Mouse (Mus musculus) left cerebral cortex, postnatal 36 days (tissue): ENCODE measurements around the gene Gon4l. TPM values are rescaled to one million over a fixed set of nuclear protein-coding genes. Genes with fewer than 3 reads are reported as not detected.

ENCODE experiments used
- DNase-seq, 2 experiments: peaks; one replicate each; pipeline ENCODE4 v3.0.0; 2021 to 2022; ENCODE audit warnings: low spot score in 2 of 2, mixed read lengths in 1 of 2
- intact Hi-C: fragments of 180-260 bp; cut with DNase I; formaldehyde crosslinking; loops from one replicate; pipeline ENCODE4 v1.15.1; 2025
- total RNA-seq, 2 experiments: library from RNA; stranded (reverse); gene quantifications; 2 replicates each; pipeline ENCODE4 v1.2.3; 2021

The Gon4l gene
- total RNA-seq, 2 experiments from 2014 or later, result 42.4 to 47.2 TPM

DNA sequence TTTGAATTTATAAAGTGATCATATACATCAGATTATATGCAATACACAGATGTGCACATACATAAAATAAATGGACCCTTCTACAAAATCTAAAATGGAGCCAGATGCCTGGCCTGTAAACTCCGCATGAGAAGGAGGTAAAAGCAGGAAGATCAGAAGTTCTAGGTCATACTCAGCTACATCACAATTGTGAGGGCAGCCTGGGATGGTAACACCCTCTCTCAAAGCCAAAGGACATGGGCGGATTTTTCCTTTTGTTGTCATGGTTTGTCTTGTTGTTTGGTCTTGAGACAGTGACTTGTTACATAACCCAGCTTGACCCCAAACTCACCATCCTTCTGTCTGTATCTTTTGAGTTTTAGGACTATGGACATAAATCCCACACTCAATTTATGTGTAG lies 70.7 kb downstream of the Gon4l start:
- no peak for DNase-seq
- intact Hi-C loops, result no loop called here

DNA sequence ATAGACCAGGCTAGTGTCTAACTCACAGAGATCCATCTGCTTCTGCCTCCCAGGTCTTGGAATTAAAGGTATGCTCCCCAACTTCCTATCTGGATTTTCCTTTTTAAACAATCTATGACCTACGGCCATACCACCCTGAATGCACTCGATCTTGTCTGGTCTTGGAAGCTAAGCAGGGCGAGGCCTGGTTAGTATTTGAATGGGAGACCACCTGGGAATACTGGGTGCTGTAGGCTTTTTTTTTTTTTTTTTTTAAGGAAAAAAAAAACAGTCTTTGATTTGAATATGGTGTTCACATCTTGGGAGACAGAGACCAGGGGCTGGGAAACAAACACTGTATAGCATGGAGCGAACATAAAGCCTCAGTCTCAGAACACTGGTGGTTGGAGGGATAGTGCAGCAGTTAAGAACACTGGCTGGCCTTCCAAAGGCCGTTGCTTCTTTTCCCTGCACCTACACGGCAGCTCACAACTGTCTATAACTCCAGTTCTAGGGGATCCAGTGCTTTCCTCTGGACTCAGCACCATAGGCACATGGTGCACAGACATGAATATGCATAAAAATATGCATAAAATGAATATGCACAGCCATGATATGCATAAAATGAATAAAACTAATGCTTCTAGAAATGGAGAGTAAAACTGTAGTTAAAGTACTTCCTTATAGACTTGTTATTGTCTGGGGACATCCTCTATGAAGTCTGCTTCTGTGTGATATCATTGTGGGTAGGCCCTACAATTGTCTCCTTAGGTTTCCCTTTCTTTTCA lies 71.5 kb downstream of the Gon4l start:
- intact Hi-C loops, result no loop called here
- DNase-seq, result no peak

DNA sequence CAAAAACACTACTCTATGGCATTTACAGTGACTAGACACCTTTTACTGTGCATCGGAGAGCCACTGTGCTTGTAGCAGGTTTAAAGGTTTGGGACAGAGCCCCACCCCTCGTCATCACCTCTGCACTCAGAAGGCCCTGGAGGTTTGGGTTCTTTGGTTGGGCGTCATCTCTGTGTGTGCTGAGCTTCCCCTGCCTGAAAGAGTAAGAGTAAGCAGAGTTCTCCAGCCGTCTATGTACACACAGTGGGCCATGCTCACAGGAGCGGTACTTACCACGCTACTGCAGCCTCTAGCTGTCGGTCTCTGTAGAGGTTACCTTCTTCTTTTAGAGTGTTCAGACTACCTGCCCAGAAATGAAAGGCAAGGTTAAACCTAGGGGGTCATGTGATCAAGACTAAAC lies 77.6 kb downstream of the Gon4l start:
- DNase-seq, result no peak
- intact Hi-C loops, result no loop called here

DNA sequence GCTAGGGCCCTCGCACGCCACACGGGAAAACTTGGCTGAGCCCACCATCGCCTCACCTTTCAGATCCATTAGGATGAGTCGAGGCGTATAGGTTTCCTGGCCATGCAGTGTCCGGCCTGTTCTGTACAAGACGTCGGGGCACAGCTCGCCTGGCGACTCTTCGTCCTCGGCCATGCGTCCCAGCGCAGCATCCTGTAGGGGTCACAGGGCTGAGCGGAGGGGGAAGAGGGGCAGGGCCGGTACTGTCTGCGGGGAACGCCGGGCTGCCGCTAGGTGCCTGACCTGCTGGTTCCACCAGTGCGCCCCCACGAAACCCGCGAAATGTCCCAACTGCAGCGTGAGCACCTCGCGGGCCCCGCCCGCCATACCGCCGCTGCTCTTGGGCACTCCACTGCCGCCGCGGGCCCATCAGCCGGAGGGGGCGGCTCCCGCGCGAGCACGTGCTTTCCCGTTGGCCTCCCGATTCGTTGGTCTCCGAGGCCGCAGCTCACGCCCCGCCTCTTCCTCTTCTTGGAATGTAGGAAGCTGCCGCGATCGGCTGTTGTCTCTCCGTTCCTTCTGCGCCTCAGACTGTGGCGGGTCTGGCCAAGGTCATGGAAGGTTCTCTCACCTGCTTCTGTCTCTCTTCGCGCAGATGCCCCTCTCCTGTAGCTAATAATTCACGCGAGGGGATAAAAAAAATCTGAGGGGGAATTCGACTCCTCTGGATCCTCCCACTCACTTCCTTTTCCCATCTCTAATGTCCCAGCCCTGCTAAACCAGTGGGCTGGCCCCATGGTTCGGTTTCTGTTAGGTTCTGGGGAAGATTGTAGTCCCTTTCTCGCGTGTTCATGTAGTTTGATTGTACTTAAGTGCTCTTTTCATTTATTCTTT lies 78.7 kb downstream of the Gon4l start, which contains the start of gene Msto1:
TSS of gene Msto1 (minus strand) at position 489 of the 873 bp plus-strand sequence.
- intact Hi-C loops, result no loop called here

DNA sequence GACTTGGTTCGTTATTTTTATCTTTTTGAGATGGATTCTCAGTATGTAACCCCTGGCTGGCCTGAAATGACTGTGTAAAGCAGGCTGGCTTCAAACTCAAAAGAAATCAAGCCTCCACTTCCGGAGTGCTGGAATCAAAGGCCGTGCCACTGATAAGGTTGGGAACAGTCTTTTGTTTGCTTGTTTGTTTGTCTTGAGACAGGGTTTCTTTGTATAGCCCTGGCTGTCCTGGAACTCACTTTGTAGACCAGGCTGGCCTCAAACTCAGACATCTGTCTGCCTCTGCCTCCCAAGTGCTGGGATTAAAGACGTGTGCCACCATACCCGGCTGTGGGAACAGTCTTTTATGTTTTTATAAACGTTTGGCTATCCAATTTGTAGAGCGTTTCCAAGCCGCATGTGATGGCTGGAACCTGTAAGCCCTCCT lies 79.4 kb downstream of the Gon4l start:
- intact Hi-C loops, result no loop called here
- no peak for DNase-seq

More for the DNA sequence above, 78.7 kb downstream of the Gon4l start, which contains the start of gene Msto1:
- DNase-seq, result peak; percentile 92

DNA sequence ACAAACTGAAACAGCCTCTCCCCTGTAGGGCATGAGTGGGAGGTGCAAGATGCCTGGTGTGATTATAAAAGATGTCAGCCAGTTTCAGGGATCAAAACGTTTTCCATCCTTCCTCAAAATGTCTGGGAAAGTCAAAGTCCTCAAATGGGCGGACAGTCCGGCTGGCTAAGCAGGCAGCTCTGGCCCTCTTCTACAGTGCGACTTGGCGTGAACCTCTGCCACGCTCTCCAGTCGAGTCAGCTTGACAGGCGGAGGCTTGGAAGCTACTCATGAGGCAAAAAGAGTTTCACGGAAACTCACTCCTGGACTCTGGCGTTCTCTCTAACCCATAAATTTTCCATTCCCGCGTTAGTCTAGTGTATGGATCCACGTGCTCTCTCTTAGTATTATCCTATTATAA lies 84.0 kb downstream of the Gon4l start:
- intact Hi-C loops, result no loop called here
- DNase-seq, result no peak

DNA sequence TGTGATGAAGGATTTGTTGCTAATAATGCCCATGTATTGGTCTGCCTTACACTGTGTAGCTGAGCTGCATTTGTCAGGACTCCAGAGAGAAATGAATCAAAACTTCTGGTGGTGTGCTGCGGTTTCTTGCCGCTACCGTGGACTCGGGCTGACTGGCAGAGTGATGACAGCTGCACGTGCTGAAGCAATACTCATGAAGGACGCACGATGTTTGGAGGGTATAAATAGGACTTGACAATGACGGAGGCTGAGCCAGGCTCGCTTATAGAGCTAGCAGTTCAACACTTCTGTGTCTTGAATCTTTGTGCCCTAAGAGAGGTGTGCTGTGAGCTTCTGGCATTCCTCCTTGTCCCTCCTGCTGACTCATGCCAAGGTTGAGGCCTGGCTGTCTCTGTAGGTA lies 86.4 kb downstream of the Gon4l start:
- intact Hi-C loops, result no loop called here
- no peak for DNase-seq

DNA sequence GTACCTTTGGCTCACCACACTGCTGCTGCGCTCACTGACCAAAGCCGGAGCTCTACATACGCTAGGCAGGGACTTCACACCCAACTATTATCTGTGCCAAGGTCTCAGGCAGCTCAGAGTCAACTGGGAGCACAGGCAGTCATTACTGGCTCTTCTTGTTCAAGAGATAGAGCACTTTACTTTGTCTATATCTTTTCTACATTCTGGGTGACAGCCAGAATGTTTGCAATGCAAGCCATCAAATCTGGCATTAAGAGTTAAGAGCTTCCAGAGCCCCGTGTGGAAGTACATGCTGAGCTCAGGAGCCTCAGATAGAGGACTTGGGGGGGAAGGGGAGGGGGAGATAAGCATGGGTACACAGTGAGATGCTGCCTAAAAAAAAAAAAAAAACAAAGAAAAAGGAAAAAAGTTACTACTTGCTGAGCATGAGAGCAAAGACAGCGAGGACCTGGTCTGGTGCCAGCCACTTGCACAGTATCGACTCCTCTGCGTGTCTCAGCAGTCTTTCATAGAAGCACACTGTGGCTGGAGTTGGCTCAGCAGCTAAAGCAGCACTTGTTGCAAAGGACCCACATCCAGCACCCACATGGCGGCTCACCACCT lies 89.1 kb downstream of the Gon4l start:
- intact Hi-C loops, result no loop called here
- DNase-seq, result no peak

DNA sequence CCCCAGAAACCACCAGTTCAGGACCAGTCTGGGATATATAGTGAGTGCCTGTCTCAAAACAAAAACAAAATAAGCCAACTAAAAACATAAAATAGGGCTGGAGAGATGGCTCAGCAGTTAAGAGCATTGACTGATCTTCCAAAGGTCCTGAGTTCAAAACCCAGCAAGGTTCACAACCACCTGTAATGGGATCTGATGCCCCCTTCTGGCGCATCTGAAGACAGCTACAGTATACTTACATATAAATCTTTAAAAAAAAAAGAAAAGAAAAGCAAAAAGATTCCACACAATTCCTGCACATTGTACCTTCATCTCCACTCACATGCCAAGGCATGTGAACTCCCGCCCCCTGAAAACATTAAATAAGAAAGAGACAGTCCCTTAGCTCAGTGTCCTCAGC lies 90.6 kb downstream of the Gon4l start:
- DNase-seq, result no peak

DNA sequence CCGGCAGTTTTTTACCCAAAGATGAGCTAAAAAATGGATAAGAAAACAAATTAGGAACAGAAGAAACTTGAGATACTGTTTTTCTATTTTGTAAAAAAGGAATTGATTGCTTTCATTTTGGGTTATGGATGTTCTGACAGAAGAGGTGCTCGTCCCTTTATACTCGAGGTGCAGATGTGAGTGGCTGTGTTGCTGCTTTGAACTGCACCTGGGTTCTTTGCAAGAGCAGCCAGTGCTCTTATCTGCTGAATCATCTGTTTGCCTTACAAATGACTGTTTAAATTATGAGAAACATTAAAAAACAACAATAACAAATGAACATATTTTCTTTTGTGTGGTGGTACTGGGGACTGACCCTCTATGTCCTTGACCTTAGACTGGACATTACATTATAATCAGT lies 94.5 kb downstream of the Gon4l start:
- intact Hi-C loops, result no loop called here
- DNase-seq, result no peak

More for the DNA sequence above, 90.6 kb downstream of the Gon4l start:
- intact Hi-C loops, result no loop called here

DNA sequence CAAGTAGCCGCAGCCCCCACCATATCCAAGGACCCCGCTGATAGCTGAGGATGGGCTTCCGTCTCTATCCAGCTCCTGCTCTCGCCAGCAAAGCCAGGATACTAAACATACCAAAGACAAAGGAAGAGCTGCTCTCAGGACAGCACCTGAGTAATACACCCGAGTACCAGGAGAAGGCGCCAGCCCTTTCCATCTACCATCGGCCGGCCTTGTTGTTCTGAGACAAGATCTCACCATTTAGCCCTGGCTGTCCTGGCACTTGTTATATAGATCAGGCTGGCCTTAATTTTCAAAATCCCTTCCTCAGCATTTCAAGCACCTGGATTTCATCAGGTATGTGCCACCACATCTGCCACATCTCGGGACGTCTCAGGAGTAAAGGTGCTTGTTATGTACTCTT lies 104.0 kb downstream of the Gon4l start:
- DNase-seq, result no peak
- intact Hi-C loops, result no loop called here

DNA sequence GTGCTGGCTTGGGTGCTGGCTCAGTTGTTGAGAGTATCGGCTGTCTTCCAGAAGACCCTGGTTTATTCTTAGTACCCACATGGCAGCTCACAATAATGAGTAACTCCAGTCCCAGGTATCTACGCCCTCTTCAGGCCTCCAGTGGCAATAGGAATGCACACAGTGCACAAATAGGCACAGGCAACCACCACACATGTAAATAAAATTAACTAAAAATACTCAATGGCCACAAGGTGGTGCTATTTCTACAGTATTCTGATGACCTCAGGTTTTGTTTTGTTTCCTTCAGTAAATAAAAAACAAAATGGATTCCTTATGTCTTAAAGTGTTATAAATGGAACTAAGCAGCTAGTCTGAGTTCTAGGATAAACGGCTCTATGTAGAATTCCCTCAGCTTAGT lies 104.7 kb downstream of the Gon4l start:
- DNase-seq, result no peak
- intact Hi-C loops, result loop anchor here (5.0 kb wide), 1 partner anchor 88 kb away; no protein-coding TSS in a partner anchor

DNA sequence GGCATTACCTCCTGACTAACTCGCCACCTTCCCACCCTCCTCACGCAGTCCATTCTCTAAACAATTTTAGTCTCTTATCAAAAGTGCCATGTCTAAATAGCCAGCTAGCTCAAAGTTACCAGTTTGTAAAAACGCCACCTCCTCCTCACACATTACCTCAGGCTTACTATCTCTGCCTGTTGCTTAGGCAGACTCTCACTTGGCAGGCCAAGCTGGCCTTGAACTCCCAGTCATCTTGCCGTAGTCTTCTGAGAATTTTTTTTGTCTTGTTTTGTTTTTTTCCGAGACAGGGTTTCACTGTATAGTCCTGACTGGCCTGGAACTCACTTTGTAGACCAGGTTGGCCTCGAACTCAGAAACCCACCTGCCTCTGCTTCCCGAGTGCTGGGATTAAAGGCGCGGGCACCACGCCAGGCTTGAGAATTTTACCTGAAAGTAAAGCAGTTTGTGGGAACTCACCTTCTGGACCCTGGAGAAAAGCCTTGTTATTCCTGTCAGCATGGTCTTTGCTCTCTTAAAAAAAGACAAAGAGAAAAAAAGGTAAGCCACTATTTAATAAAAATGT lies 107.4 kb downstream of the Gon4l start:
- no peak for DNase-seq
- intact Hi-C loops, result loop anchor here (5.0 kb wide), 1 partner anchor 85 kb away; no protein-coding TSS in a partner anchor

DNA sequence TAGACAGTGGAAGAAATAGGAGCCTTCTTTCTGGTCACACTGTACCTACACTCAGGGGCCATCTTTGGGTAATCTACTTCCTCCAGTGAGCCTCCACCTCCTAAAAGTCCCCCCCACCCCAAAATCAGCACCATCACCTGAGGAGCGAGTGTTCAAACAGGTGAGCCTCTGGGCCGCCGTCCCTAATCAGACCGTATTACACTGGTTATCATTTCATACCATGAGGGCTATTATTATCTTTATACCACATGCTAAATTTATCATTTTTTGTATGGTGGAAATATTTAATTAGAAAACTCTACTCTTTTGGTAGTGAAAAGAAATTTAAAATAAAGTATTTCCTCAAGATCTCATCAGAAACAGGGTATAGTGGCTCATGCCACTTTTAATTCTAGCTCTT lies 109.1 kb downstream of the Gon4l start:
- DNase-seq, result no peak
- intact Hi-C loops, result loop anchor here (5.0 kb wide), 1 partner anchor 83 kb away; no protein-coding TSS in a partner anchor

DNA sequence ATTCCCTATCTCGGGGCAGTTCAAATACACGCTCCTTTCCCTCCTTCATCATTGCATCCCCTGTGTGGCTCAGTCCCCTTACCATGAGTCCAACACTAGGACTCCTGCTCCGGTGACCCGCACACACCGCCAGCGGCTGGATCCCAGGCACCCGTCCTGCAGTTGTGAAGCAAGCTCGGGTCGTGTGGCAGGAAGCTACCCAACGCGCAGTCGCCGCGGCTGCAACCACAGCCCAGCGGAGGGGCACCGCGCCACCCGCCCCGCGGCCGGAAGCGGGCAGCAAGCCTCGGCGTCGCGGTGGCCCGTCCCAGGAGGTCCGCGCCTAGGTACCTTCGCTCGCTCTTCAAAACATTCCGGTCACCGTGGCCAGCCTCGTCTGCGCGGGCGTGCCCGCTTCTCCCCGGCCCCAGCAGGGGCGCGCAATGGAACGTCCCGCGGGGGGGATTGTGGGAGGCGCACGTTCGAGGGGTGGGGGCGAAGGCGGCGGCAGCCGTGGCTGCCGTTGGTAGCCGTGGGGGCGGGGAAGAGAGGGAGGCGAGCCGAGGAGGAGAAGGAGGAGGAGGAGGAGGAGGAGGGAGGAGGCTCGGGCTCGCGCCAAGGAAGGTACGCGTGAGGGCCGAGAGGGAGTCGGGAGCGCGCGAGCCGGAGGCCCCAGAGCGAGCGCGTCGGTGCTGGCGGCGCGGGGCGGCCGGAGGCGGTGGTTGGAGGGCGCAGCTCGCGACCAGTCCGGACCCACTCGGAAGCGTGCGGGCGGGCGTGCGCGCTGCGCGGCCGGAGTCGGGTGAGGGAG lies 115.0 kb downstream of the Gon4l start:
- intact Hi-C loops, result loop anchor here (5.0 kb wide), 1 partner anchor 212 kb away; the partner anchor contains the start of genes Clk2 and Hcn3
- peak; percentile 85 to 86 for DNase-seq

DNA sequence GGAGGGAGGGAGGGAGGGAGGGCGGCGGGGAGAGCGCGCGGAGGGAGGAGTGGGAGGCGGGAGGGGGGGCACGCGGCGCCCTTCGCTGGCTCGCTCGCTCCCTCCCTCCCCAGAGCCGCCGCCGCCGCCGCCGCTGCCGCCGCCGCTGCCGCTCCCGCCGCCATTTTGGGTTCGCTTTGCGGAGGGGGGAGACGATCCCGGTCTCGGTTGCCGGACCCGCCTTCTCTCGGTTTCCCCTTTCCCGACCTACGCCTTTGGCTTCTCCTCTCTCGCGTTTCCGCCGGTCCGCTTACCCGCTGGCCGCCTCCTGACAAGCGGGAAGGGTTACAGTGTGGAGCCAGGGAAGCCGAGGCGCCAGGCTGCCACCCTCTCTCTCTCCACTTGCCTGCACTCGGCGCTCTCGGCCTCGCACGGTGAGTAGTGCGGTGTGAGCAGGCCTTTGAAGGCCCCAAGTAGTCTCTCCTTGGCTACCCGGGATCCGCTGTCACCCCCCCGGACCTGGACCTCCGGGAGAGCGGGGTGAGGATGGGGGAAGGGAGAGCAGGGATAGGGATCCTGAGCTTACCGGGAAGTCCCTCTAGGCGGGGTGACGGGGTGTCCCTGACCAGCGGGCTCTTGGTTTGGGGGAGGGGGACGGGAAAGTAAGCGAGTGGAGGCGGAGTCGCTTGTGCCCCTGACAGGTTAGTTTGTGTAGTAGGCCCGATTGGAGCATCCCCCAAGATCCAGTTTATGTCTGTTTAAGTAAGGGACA lies 115.7 kb downstream of the Gon4l start, which contains the start of the genes Ash1l and Dap3:
TSS of gene Ash1l (plus strand) at position 47 of the 751 bp plus-strand sequence.
TSS of gene Dap3 (minus strand) at position 606 of the 751 bp plus-strand sequence.
- peak; percentile 79 to 82 for DNase-seq
- intact Hi-C loops, result no loop called here

DNA sequence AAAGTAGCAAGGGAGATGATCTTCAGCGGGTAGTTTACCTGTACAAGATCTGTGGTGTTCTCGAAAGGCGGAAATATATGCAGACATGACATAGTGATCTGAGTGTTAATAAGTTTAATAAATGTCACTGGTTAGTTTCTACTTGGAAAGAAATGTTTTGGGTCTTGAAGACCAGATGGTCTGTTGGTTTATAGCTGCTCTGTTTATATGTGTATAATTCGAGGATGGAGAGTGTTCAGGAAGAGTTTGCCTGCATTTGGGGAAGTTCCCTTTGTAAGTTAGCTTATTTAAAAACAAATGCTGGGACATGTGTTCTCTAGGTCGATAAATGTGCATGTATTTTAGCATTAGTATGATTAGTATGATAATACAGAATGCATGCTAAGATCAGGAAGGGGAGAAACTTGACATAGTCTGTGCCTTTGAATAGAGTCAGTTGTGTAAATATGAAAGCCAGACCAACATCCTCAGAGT lies 116.3 kb downstream of the Gon4l start:
- intact Hi-C loops, result no loop called here
- no peak for DNase-seq

DNA sequence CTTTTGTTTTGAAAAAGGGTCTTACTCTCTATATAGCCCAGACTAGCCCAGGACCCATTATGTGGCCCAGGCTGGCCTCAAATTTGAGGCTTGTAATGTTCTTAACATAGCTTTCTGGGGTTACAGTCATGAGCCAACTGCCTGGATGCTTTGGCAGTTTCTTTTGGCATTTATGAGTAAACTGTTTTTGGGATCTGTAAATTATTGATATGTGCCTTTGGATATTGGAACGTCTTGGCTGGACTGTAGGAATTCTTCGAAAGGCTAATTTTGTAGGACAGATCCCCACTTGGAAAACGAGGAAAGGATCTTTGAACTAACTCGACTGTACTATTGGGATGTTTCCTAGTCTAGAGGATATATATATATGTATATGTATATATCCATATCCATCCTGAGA lies 118.2 kb downstream of the Gon4l start:
- no peak for DNase-seq
- intact Hi-C loops, result no loop called here
